Mouse (Mus musculus) B cell, adult 2 months (primary cell): ENCODE measurements around the gene Gpr4.

Experiments used
- DNase-seq, 2 experiments: peaks; one replicate each; pipeline ENCODE4 v3.0.0; 2022

The Gpr4 gene

DNA sequence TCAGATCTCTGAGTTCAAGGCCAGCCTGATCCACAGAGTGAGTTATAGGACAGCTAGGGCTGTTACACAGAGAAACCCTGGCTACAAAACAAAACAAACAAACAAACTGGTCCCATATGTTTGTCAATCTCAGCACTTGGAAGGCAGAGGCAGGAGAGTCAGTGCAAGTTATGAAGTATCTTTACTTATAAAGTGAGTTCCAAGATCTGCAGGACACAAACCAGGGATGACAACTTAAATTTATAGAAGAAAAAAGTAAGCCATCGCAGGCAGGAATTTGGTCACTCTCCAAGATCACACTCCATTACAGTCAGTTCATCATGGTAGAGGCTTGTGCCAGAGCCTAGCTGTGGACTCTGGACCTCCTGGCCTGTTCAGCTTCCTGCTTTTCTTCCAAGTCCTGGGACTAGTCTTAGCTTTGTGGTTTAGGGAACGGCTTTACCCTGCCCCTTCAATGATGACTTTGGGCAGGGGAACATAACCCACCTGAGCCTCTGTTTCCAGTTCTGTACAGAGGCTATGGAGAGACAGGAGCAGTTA, 17.8 kb downstream of the Gpr4 start:
- no peak for DNase-seq

DNA sequence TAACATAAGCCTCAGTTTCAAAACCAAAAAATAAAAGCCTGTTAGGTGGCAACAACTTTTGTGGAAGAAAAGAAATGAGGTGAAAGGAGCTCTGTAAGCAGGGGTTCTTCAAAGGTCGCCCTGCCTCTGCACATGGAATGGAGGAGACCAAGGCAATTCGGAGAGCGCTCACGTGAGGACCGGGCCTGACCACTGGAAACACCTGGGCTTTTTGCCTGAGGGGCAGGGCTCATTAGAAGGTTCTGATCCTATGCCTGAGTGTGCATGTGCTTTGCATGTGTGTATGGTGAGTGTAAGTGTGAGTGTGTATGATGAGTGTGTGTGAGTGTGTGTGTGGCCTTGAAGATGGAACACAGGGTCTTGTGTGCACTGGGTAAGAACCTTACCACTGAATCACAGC, 18.6 kb downstream of the Gpr4 start:
- DNase-seq, result no peak

- DNase-seq, result no peak
Measured at GRCm38 (mm10) chr7:19231849-19232248, 19.5 kb downstream of the Gpr4 start.

- no peak for DNase-seq
Measured at GRCm38 (mm10) chr7:19234652-19235051, 22.3 kb downstream of the Gpr4 start.

- DNase-seq, result no peak
Measured at GRCm38 (mm10) chr7:19235092-19235671, 22.8 kb downstream of the Gpr4 start.

DNA sequence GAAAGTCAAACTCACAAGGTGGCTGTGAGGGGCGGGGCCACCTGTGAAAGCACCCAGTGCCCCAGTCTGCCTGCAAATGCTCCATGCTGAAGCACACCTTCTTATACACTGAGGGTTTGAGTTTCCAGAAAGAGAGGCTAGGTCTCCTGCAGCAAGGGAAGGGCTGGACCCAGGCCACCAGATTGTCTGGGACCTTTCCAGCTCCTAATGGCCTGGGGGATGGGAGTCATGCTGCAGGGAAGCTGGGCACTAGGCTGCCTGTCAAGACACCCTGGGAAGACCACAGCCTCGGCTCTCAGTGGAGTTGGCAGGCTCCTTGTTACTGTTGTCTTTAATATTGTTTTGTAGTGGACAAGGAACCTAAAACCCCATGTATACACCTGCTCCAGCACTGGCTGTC, 24.1 kb downstream of the Gpr4 start:
- DNase-seq, result no peak

GRCm38 (mm10) chr7:19238344-19238743, 26.0 kb downstream of the Gpr4 start:
- no peak for DNase-seq

- peak; percentile 93 to 94 for DNase-seq
Measured at GRCm38 (mm10) chr7:19239423-19239822, 27.1 kb downstream of the Gpr4 start.

- no peak for DNase-seq
Measured at GRCm38 (mm10) chr7:19239986-19240385, 27.6 kb downstream of the Gpr4 start.

DNA sequence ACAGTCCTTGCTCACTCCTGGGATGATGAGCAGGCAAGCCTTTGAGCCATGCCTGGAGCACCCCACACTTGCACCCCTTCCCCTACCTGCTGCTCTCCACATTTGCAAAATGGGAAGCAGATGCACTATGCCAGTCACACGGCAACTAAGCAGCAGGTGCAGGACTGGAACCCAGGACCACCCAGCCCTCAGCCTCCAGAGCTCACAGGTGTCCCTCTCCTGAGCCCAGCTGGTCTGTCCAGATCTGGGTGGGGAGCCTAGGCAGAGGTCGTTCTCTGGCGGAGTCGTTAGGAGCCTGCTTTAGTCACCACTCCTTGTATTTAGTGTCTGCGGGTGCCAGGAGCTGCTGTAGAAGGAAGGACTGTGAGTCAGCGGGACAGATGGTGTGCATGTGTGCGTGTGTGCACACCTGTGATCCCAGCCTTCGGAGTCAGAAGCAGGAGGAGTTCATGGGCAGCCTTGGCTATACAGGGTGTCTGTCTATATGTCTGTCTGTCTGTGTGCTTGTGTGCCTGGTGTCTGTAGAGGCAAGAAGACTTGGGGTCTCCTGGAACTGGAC, 28.6 kb downstream of the Gpr4 start:
- DNase-seq, result no peak

GRCm38 (mm10) chr7:19242005-19242404, 29.7 kb downstream of the Gpr4 start:
- DNase-seq, result no peak

- DNase-seq, result no peak
Measured at GRCm38 (mm10) chr7:19243858-19244257, 31.5 kb downstream of the Gpr4 start.

DNA sequence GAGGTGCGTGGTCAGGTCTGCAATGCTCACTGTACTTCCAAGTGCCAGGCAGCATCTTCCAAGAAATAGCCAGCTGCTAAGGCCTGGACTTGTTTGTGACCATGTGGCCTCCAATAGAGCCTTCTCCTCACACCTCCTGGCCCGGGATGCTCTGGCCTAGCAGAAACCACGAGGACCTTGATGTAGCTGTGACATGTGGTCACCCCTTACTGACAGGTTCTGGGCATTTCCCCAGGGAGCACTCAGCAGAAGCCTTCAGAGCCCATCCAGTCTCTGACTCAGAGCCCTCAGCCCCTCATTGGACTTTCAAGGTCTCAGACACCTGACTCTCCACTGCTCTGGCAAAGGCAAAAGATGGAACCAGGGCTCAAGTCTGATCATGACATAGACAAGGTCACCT, 32.7 kb downstream of the Gpr4 start:
- DNase-seq, result no peak

- DNase-seq, result no peak
Measured at GRCm38 (mm10) chr7:19246855-19247254, 34.5 kb downstream of the Gpr4 start.

DNA sequence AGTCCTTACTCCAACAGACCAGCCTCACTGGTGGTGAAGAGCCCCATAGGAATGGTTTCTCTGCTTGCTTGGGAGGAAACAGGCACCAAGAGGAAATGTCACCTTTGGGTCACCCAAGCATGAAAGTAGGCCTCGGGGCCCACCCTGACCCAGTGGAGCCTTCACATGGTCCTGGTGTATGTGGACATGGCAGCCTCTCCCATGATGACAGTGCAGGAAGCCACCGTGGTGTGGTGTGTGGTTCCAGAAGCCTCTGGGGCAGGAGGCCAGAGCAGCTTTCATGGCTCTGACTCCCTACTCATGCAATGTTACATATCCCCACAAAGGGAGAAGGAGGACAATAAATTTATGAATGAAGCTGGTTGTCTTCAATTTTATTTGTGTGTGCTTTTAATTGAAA, 35.2 kb downstream of the Gpr4 start:
- peak in 1 of 2 experiments; percentile 16 for DNase-seq

GRCm38 (mm10) chr7:19252078-19252477, 39.7 kb downstream of the Gpr4 start:
- DNase-seq, result no peak

DNA sequence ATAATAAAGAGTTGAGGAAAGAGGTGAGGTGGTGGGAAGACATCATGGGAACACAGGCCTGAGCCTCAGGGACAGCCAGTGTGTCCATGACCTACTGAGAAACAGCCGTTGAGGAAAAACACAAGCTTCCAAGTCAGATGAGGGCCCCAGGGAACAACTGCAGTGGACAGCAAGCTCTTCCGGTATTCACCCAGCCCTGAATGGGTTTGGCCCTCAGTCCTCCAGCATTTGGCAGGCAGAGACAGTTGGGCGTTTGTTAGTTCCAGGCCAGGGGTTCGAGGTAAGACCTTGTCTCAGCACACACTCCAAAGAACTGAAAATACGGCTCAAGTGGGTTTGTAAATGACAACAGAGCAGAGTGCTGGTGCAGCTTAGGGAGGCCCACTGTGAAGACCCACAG, 41.1 kb downstream of the Gpr4 start:
- no peak for DNase-seq

- DNase-seq, result no peak
Measured at GRCm38 (mm10) chr7:19255395-19255794, 43.1 kb downstream of the Gpr4 start.

GRCm38 (mm10) chr7:19256567-19256966, 44.2 kb downstream of the Gpr4 start:
- DNase-seq, result no peak

- no peak for DNase-seq
Measured at GRCm38 (mm10) chr7:19257390-19258022, 45.2 kb downstream of the Gpr4 start.

DNA sequence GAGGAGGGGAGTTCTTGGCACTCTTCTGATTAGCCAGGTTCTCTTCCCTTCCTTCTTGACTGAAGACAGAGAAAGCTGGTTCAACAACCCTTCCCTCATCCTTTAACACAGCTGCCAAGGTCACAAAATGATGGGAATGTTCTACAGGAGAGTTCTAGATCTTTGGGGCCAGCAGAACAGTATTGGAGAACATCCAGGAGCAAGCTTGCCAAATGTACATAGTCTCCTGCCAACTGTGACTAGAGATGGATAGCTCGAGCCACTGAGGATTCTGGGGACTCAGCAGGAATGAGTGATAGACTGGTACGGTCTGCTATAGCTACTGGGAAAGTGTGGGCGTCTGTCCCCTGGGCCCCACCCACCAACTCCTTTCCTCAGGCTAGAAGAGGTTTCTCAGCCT, 46.0 kb downstream of the Gpr4 start:
- no peak for DNase-seq

DNA sequence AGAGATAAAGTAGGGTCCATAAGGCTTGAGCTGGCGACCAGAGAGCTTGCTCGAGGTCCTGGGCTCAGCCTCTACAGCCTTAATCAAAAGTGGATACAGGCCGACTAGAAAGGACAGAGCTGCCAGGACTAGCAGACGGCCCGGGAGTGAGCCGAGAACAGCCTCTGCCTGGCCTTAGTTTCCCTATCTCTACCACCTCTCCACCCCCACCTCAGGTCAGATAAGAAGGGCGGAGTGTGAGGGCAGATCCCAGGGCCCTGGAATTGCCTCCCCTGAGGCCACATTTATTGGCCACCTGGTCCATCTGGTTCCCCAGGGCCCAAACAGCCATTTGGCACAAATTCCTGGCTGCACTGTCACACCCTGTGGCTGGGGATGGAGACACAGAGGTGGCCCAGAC, 52.8 kb downstream of the Gpr4 start:
- DNase-seq, result no peak

GRCm38 (mm10) chr7:19265928-19266822, 53.8 kb downstream of the Gpr4 start:
- DNase-seq, result peak; percentile 83 to 85
